Mouse (Mus musculus) ES-E14 (cell line): ENCODE data around the gene 4921524J17Rik.

Experiments used
- HCFC1 ChIP-seq: IDR thresholded peaks from 2 replicates; pipeline ENCODE4 v1.6.1; 2012; ENCODE audit warnings: low read length, inconsistent platforms, borderline replicate concordance; ENCODE audit not compliant: insufficient read depth
- ZC3H11A ChIP-seq: IDR thresholded peaks from 2 replicates; pipeline ENCODE4 v1.6.1; 2012; ENCODE audit warnings: low read depth, mild to moderate bottlenecking, inconsistent platforms, low read length, borderline replicate concordance
- ZNF384 ChIP-seq: IDR thresholded peaks from 2 replicates; pipeline ENCODE4 v1.6.1; 2012; ENCODE audit warnings: low read depth, low read length, inconsistent platforms

- TF ChIP-seq ZC3H11A (no peak), ZNF384 (no peak), HCFC1 (no peak)
Measured at GRCm38 (mm10) chr8:85470753-85471152, 38.1 kb upstream of the 4921524J17Rik start.
